Mouse (Mus musculus): ENCODE data around the gene Angpt4. TPM values are rescaled to one million over a fixed set of nuclear protein-coding genes. Genes with fewer than 3 reads are reported as not detected.

The Angpt4 gene
- polyA plus RNA-seq, 1 experiment from 2014 or later = 0.32 TPM

- Histone ChIP-seq H3K4me1 (ENCODE audit: insufficient read depth) (no peaks in the 10 kb centered on the region), H3K27me3 (ENCODE audit: insufficient read depth, low read length) (no peaks in the 10 kb centered on the region), H3K4me2 (no peak overlapping the region), H3K27ac (ENCODE audit: low read depth) (no peak overlapping the region), H3K9me3 (ENCODE audit: low read depth, low read length) (no peaks in the 10 kb centered on the region), H3K4me3 (ENCODE audit: low read depth, low read length) (no peak overlapping the region), H3K9ac (no peak overlapping the region), H3K36me3 (ENCODE audit: insufficient read depth) (no peaks in the 10 kb centered on the region)
- no peak for ATAC-seq (ENCODE audit: insufficient read depth)
- 39% methylated on average over 2 of the region's 2 CpGs for WGBS
- no peak for DNase-seq
- TF ChIP-seq CTCF (IDR thresholded peaks at IDR 0.05; ENCODE audit: low read depth) = no peak
Observed at GRCm38 (mm10) chr2:151944106-151944505, 33.1 kb downstream of the Angpt4 start.

- no peaks in the 10 kb centered on the region for H3K9me3 ChIP-seq (ENCODE audit: low read depth, low read length)
- ATAC-seq (ENCODE audit: insufficient read depth) (no peak), DNase-seq (no peak)
- H3K4me1 ChIP-seq (ENCODE audit: insufficient read depth) = no peaks in the 10 kb centered on the region
- WGBS = 87% methylated on average over 2 of the region's 2 CpGs
- no peak overlapping the region for H3K4me3 ChIP-seq (ENCODE audit: low read depth, low read length)
- H3K27me3 ChIP-seq (ENCODE audit: insufficient read depth, low read length) = no peaks in the 10 kb centered on the region
- no peak overlapping the region for H3K27ac ChIP-seq (ENCODE audit: low read depth)
- no peak for TF ChIP-seq CTCF (IDR thresholded peaks at IDR 0.05; ENCODE audit: low read depth)
- no peak overlapping the region for H3K4me2 ChIP-seq
- no peak overlapping the region for H3K9ac ChIP-seq
- H3K36me3 ChIP-seq (ENCODE audit: insufficient read depth) = no peaks in the 10 kb centered on the region
Observed at GRCm38 (mm10) chr2:151947617-151948016, 36.6 kb downstream of the Angpt4 start.

DNA sequence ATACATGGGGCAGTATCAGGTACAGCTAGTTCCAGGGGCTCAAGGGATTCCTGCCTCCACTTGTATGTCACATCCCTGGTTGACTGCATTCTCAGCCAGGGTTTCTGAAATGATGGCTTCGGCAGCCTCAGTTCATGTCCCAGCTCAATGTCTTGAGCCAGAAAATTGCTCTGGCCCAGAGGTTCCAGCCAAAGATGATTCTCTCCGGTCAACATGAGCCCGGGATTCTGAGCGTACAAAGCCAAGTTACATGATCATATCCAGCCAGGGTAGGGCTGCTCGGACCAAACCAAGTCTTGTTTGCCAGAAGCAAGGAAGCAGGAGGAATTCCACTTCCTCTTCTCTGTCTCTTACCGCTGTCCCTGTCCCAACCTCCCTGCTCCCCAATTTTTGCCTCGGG lies 37.3 kb downstream of the Angpt4 start:
- no peak for DNase-seq
- H3K27ac ChIP-seq (ENCODE audit: low read depth) = no peak overlapping the region
- no peaks in the 10 kb centered on the region for H3K27me3 ChIP-seq (ENCODE audit: insufficient read depth, low read length)
- H3K4me1 ChIP-seq (ENCODE audit: insufficient read depth) = no peaks in the 10 kb centered on the region
- H3K4me2 ChIP-seq = no peak overlapping the region
- no peak for TF ChIP-seq CTCF (IDR thresholded peaks at IDR 0.05; ENCODE audit: low read depth)
- no peak overlapping the region for H3K9ac ChIP-seq
- no peak for ATAC-seq (ENCODE audit: insufficient read depth)
- 74% methylated on average over 7 of the region's 7 CpGs for WGBS
- H3K4me3 ChIP-seq (ENCODE audit: low read depth, low read length) = no peak overlapping the region
- H3K36me3 ChIP-seq (ENCODE audit: insufficient read depth) = no peaks in the 10 kb centered on the region
- H3K9me3 ChIP-seq (ENCODE audit: low read depth, low read length) = no peaks in the 10 kb centered on the region

DNA sequence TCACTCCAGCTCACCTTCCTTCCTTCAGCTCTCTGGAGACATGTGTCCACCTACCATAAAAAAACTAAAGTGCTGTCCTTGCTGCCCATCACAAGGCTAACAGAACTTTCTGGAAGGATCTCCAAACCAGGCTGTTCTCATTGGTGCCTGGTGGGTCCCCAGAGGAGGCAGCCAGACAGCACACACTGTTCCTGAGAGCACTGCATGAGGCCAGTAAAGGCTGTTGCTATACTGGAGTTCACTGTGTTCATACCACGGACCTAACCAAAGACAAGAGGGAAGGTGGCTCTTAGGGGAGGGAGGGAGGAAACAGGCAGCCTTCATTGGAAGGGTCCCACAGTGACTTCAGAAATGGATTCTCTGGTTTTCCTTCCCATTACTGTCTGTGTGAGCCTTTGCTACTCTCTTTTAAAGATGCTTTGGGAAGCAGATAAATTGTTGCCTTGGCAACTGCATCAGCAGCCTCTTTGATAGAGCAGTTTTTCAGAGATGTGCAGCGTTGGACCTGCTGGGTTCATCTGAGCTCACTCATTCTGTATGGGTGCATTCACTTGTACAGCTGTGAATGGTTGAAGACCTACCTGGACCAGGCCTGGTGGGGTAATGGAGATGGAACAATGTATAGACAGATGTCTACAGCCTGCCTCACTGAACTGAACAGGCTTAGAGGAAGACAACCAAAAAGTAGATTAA lies 38.2 kb downstream of the Angpt4 start:
- Histone ChIP-seq H3K9ac (no peak overlapping the region), H3K27me3 (ENCODE audit: insufficient read depth, low read length) (no peaks in the 10 kb centered on the region), H3K4me3 (ENCODE audit: low read depth, low read length) (no peak overlapping the region), H3K4me1 (ENCODE audit: insufficient read depth) (no peaks in the 10 kb centered on the region), H3K36me3 (ENCODE audit: insufficient read depth) (no peaks in the 10 kb centered on the region), H3K27ac (ENCODE audit: low read depth) (no peak overlapping the region), H3K4me2 (no peak overlapping the region), H3K9me3 (ENCODE audit: low read depth, low read length) (no peaks in the 10 kb centered on the region)
- ATAC-seq (ENCODE audit: insufficient read depth) (no peak), DNase-seq (no peak)
- TF ChIP-seq CTCF (IDR thresholded peaks at IDR 0.05; ENCODE audit: low read depth) = no peak
- 68% methylated on average over 2 of the region's 2 CpGs for WGBS

GRCm38 (mm10) chr2:151953665-151954064 lies 42.7 kb downstream of the Angpt4 start:
- WGBS = 76% methylated on average over 8 of the region's 8 CpGs
- Histone ChIP-seq H3K27me3 (ENCODE audit: insufficient read depth, low read length) (no peaks in the 10 kb centered on the region), H3K36me3 (ENCODE audit: insufficient read depth) (no peaks in the 10 kb centered on the region), H3K27ac (ENCODE audit: low read depth) (no peak overlapping the region), H3K4me3 (ENCODE audit: low read depth, low read length) (no peak overlapping the region), H3K9me3 (ENCODE audit: low read depth, low read length) (no peaks in the 10 kb centered on the region), H3K9ac (no peak overlapping the region), H3K4me1 (ENCODE audit: insufficient read depth) (no peaks in the 10 kb centered on the region), H3K4me2 (no peak overlapping the region)
- DNase-seq (no peak), ATAC-seq (ENCODE audit: insufficient read depth) (no peak)
- TF ChIP-seq CTCF (IDR thresholded peaks at IDR 0.05; ENCODE audit: low read depth) = no peak

- no peak overlapping the region for H3K27ac ChIP-seq (ENCODE audit: low read depth)
- 58% methylated on average over 4 of the region's 4 CpGs for WGBS
- H3K36me3 ChIP-seq (ENCODE audit: insufficient read depth) = no peaks in the 10 kb centered on the region
- no peak overlapping the region for H3K4me3 ChIP-seq (ENCODE audit: low read depth, low read length)
- H3K4me1 ChIP-seq (ENCODE audit: insufficient read depth) = no peaks in the 10 kb centered on the region
- no peaks in the 10 kb centered on the region for H3K27me3 ChIP-seq (ENCODE audit: insufficient read depth, low read length)
- DNase-seq (no peak), ATAC-seq (ENCODE audit: insufficient read depth) (no peak)
- TF ChIP-seq CTCF (IDR thresholded peaks at IDR 0.05; ENCODE audit: low read depth) = no peak
- H3K9me3 ChIP-seq (ENCODE audit: low read depth, low read length) = no peaks in the 10 kb centered on the region
- no peak overlapping the region for H3K4me2 ChIP-seq
- H3K9ac ChIP-seq = no peak overlapping the region
Observed at GRCm38 (mm10) chr2:151956500-151957137, 45.6 kb downstream of the Angpt4 start.

GRCm38 (mm10) chr2:151959274-151959673 lies 48.3 kb downstream of the Angpt4 start:
- Histone ChIP-seq H3K4me2 (no peak overlapping the region), H3K4me3 (ENCODE audit: low read depth, low read length) (no peak overlapping the region), H3K4me1 (ENCODE audit: insufficient read depth) (peaks cover 9% of the 10 kb centered on the region), H3K9me3 (ENCODE audit: low read depth, low read length) (no peaks in the 10 kb centered on the region), H3K36me3 (ENCODE audit: insufficient read depth) (no peaks in the 10 kb centered on the region), H3K27ac (ENCODE audit: low read depth) (no peak overlapping the region), H3K27me3 (ENCODE audit: insufficient read depth, low read length) (no peaks in the 10 kb centered on the region), H3K9ac (no peak overlapping the region)
- WGBS = 11% methylated on average over 5 of the region's 5 CpGs
- no peak for TF ChIP-seq CTCF (IDR thresholded peaks at IDR 0.05; ENCODE audit: low read depth)
- DNase-seq (peak; percentile 24), ATAC-seq (ENCODE audit: insufficient read depth) (no peak)
